Mouse (Mus musculus) lung, postnatal 0 days (tissue): ENCODE data around the gene Cyp2b19. TPM values are rescaled to one million over a fixed set of nuclear protein-coding genes. Genes with fewer than 3 reads are reported as not detected.
"Not testable (repeated sequence)": the region's sequence is repeated elsewhere in the genome, so short reads cannot be mapped to it uniquely, and the experiment has no call there.

Experiments used
- ATAC-seq: fragments of 200-750 bp; cut with Nextera tagmentation; 2 replicates; pipeline ENCODE4 v1.8.0; 2017; ENCODE audit warnings: moderate library complexity
- DNase-seq: peaks from one replicate; pipeline ENCODE4 v3.0.0-alpha.2; 2016; ENCODE audit warnings: low spot score
- H3K27ac ChIP-seq: fragments of 300-500 bp; sonication (generic); 2 replicates; pipeline ENCODE4 v1.5.1; 2014; ENCODE audit warnings: antibody characterized with exemption, mild to moderate bottlenecking, low read length, mixed read lengths
- H3K27me3 ChIP-seq: fragments of 300-500 bp; sonication (generic); replicated peaks from 2 replicates; pipeline ENCODE4 v1.6.1; 2014; ENCODE audit warnings: low read length, mixed read lengths; ENCODE audit not compliant: insufficient read depth
- H3K36me3 ChIP-seq: fragments of 300-500 bp; sonication (generic); 2 replicates; pipeline ENCODE4 v1.6.1; 2014; ENCODE audit warnings: low read length, mixed read lengths; ENCODE audit not compliant: insufficient read depth
- H3K4me1 ChIP-seq: fragments of 300-500 bp; sonication (generic); 2 replicates; pipeline ENCODE4 v1.6.1; 2014; ENCODE audit warnings: antibody characterized with exemption, low read depth, low read length, mixed read lengths; ENCODE audit not compliant: insufficient read depth
- H3K4me2 ChIP-seq: fragments of 300-500 bp; sonication (generic); replicated peaks from 2 replicates; pipeline ENCODE4 v1.6.1; 2014; ENCODE audit warnings: low read depth, mild to moderate bottlenecking, low read length, moderate library complexity, mixed read lengths
- H3K4me3 ChIP-seq: fragments of 300-500 bp; sonication (generic); 2 replicates; pipeline ENCODE4 v1.5.1; 2014; ENCODE audit warnings: low read depth, low read length
- H3K9ac ChIP-seq: fragments of 300-500 bp; sonication (generic); replicated peaks from 2 replicates; pipeline ENCODE4 v1.6.1; 2014; ENCODE audit warnings: low read depth, mild to moderate bottlenecking
- H3K9me3 ChIP-seq: fragments of 300-500 bp; sonication (generic); 2 replicates; pipeline ENCODE4 v1.6.1; 2016; ENCODE audit warnings: low read length, mixed read lengths
- CTCF ChIP-seq: IDR thresholded peaks from 2 replicates; pipeline ENCODE4 v1.5.1; 2016; ENCODE audit warnings: antibody characterized with exemption, mild to moderate bottlenecking
- EP300 ChIP-seq: IDR thresholded peaks from 2 replicates; pipeline ENCODE4 v1.6.1; 2016; ENCODE audit warnings: antibody characterized with exemption, mild to moderate bottlenecking, control low read depth
- WGBS: fragments of 180-500 bp; shearing (Covaris S2); extraction: QIAGEN DNeasy Blood & Tissue Kit; methylation state at CpG from one replicate; pipeline ENCODE4 v1.1.7; 2014; 5-methylcytosine and 5-hydroxymethylcytosine counted together
- polyA plus RNA-seq: library from polyadenylated mRNA; unstranded; fragments of >200 nt; fragmentation: Nextera tagmentation; extraction: Ambion mirVana; gene quantifications from 2 replicates; pipeline ENCODE4 v1.2.1, GENCODE M21; 2015

Cyp2b19 gene
- polyA plus RNA-seq, 1 experiment from 2014 or later: 0.12 TPM

DNA sequence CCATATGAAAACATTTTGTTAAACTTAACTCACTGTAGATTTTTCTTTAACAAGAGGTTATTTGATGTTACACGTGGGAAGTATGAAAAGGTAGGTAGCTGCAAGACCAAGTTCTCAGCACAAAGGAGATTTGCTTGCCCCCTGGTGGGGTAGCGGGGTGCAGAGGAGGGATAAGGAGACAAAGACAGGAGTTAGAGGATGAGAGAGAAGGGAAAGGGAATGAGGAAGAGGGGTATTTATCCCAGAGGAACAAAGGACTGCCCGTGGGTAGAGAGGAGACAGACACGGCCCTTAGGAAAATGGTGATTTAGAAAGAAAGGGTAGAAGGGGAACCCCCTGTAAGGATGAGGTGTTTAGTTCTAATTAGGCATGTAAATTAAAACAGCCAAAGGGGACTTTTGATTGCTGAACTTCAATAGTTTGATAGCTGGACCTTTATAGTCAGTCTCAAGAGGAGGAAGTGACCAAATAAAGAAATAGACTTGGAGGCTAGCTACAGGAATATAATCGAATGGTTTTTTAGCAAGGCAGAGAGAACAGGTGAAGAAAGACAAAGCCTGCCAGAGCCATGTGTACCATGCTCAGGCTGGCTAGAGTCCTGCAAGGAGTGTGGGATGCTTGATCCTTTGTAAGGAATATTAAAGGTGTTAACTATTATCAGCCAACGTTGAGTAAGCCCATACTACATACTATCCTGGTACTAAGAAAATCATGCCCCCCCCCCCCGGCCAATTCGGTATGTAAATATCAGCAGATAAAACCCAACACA is 24.2 kb downstream of the Cyp2b19 start:
- no peaks in the 10 kb centered on the region for H3K4me1 ChIP-seq
- H3K9ac ChIP-seq: no peak overlapping the region
- no peak for ATAC-seq
- no peak for DNase-seq
- H3K4me2 ChIP-seq: no peak overlapping the region
- TF ChIP-seq EP300: no peak
- no peak for TF ChIP-seq CTCF
- no peak overlapping the region for H3K27ac ChIP-seq
- H3K36me3 ChIP-seq: no peaks in the 10 kb centered on the region
- H3K27me3 ChIP-seq: no peaks in the 10 kb centered on the region
- WGBS: 29% methylated on average over 8 of the region's 8 CpGs
- H3K9me3 ChIP-seq: no peaks in the 10 kb centered on the region
- H3K4me3 ChIP-seq: no peak overlapping the region

DNA sequence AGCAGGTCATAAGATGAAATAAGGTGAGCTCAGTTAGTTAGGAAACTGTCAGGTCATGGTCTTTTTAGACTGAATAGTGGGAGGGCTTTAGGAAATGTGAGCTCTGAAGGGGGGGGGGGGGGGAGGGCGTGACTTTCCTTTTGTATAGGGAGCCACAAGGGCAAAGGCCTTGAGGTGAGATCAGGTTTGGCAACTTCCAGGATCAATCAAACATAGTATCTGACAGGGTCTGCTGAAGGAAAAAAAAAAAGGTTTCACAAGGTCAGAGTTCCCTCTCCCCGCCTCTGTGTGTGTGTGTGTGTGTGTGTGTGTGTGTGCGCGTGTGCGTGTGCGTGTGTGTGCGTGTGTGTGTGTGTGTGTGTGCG is 24.8 kb downstream of the Cyp2b19 start:
- DNase-seq (no peak), ATAC-seq (no peak)
- Histone ChIP-seq H3K27ac (no peak overlapping the region), H3K4me2 (no peak overlapping the region), H3K4me1 (no peaks in the 10 kb centered on the region), H3K27me3 (no peaks in the 10 kb centered on the region), H3K9me3 (no peaks in the 10 kb centered on the region), H3K36me3 (no peaks in the 10 kb centered on the region), H3K4me3 (no peak overlapping the region), H3K9ac (no peak overlapping the region)
- TF ChIP-seq EP300 (no peak), CTCF (no peak)
- WGBS: 39% methylated on average over 8 of the region's 8 CpGs

GRCm38 (mm10) chr7:26783163-26783562 is 26.2 kb downstream of the Cyp2b19 start:
- Histone ChIP-seq H3K4me2 (no peak overlapping the region), H3K4me3 (no peak overlapping the region), H3K9ac (no peak overlapping the region), H3K27me3 (no peaks in the 10 kb centered on the region), H3K27ac (no peak overlapping the region), H3K9me3 (no peaks in the 10 kb centered on the region), H3K4me1 (no peaks in the 10 kb centered on the region), H3K36me3 (no peaks in the 10 kb centered on the region)
- ATAC-seq (no peak), DNase-seq (no peak)
- no peak for TF ChIP-seq EP300
- no peak for TF ChIP-seq CTCF
- 30% methylated on average over 5 of the region's 5 CpGs for WGBS

GRCm38 (mm10) chr7:26786013-26786412 is 29.1 kb downstream of the Cyp2b19 start:
- DNase-seq, H3K27me3 ChIP-seq, H3K9me3 ChIP-seq, ATAC-seq, H3K4me3 ChIP-seq, H3K4me1 ChIP-seq, H3K4me2 ChIP-seq, H3K36me3 ChIP-seq, H3K27ac ChIP-seq, H3K9ac ChIP-seq: not testable (repeated sequence)
- WGBS: 74% methylated on average over 1 of the region's 1 CpGs

DNA sequence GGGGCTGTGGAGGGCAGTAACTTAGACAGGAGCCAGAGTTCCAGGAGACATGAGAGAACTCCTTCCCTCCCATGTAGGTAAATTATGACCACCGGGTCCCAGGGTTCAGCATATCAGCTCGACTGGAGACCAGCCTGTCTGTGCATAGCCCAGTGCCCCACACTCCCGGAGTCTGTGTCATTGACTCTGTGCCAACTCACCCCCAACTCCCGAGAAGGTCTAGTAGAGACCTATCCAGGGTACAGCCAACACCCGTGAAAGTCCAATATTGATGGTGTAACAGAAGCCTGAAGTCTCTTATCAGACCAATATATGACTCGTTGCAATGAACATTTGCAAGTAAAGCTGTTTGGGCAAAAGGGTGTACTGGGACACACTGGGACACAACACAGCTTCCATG is 33.0 kb downstream of the Cyp2b19 start:
- Histone ChIP-seq H3K4me1 (no peaks in the 10 kb centered on the region), H3K36me3 (no peaks in the 10 kb centered on the region), H3K4me2 (no peak overlapping the region), H3K27me3 (no peaks in the 10 kb centered on the region), H3K9ac (no peak overlapping the region), H3K4me3 (no peak overlapping the region), H3K9me3 (no peaks in the 10 kb centered on the region), H3K27ac (no peak overlapping the region)
- WGBS: 52% methylated on average over 6 of the region's 6 CpGs
- ATAC-seq (no peak), DNase-seq (no peak)
- TF ChIP-seq CTCF (no peak), EP300 (no peak)

DNA sequence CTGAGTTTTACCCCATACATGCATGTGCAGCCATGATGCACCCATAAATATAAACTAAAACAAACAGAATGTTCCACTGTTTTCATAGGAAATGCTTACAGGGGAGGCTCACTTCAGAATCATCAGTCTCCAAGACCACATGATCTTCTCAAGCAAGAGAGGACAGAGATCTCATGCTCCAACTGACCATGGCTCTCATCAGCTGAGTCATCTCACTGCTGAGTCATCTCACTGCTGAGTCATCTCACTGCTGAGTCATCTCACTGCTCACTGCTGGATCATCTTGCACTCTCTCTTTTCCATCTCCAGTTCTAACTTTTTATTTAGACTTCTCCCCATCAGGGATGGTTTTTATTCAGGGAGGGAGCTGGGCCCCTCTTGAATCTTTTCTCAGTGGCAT is 43.2 kb downstream of the Cyp2b19 start:
- no peak for DNase-seq
- ATAC-seq: no peak
- Histone ChIP-seq H3K4me1 (no peaks in the 10 kb centered on the region), H3K36me3 (no peaks in the 10 kb centered on the region), H3K9ac (no peak overlapping the region), H3K9me3 (no peaks in the 10 kb centered on the region), H3K27me3 (no peaks in the 10 kb centered on the region), H3K4me2 (no peak overlapping the region), H3K27ac (no peak overlapping the region), H3K4me3 (no peak overlapping the region)
- no peak for TF ChIP-seq EP300
- no peak for TF ChIP-seq CTCF

- TF ChIP-seq CTCF: no peak
- no peak for TF ChIP-seq EP300
- 82% methylated on average over 1 of the region's 1 CpGs for WGBS
Measured at GRCm38 (mm10) chr7:26800996-26801395, 44.1 kb downstream of the Cyp2b19 start.

More at GRCm38 (mm10) chr7:26800996-26801395, 44.1 kb downstream of the Cyp2b19 start:
- Histone ChIP-seq H3K4me2 (no peak overlapping the region), H3K9ac (no peak overlapping the region), H3K4me1 (no peaks in the 10 kb centered on the region), H3K4me3 (no peak overlapping the region), H3K9me3 (no peaks in the 10 kb centered on the region), H3K36me3 (no peaks in the 10 kb centered on the region), H3K27me3 (no peaks in the 10 kb centered on the region), H3K27ac (no peak overlapping the region)
- DNase-seq: no peak
- ATAC-seq: no peak
